Mouse (Mus musculus) intestine, postnatal 0 days (tissue): Measurements from ENCODE around the gene Coq5. TPM values are rescaled to one million over a fixed set of nuclear protein-coding genes. Genes with fewer than 3 reads are reported as not detected.

Experiments used
- ATAC-seq: fragments of 200-750 bp; cut with Nextera tagmentation; 2 replicates; pipeline ENCODE4 v1.8.0; 2017; ENCODE audit warnings: mild to moderate bottlenecking, moderate TSS enrichment, moderate library complexity
- H3K27ac ChIP-seq: fragments of 300-500 bp; sonication (generic); 2 replicates; pipeline ENCODE4 v1.5.1; 2014; ENCODE audit warnings: mild to moderate bottlenecking, low read depth, low read length, moderate library complexity
- H3K27me3 ChIP-seq: fragments of 300-500 bp; sonication (generic); replicated peaks from 2 replicates; pipeline ENCODE4 v1.6.1; 2014; ENCODE audit warnings: low read length, mixed read lengths; ENCODE audit not compliant: control insufficient read depth, insufficient read depth
- H3K36me3 ChIP-seq: fragments of 300-500 bp; sonication (generic); 2 replicates; pipeline ENCODE4 v1.6.1; 2014; ENCODE audit warnings: mild to moderate bottlenecking, moderate library complexity; ENCODE audit not compliant: control insufficient read depth, insufficient read depth
- H3K4me1 ChIP-seq: fragments of 300-500 bp; sonication (generic); replicated peaks from 2 replicates; pipeline ENCODE4 v1.6.1; 2014; ENCODE audit warnings: antibody characterized with exemption, low read length, mixed read lengths; ENCODE audit not compliant: control insufficient read depth, insufficient read depth
- H3K4me2 ChIP-seq: fragments of 300-500 bp; sonication (generic); replicated peaks from 2 replicates; pipeline ENCODE4 v1.6.1; 2014; ENCODE audit warnings: low read depth, mild to moderate bottlenecking, moderate library complexity
- H3K4me3 ChIP-seq: fragments of 300-500 bp; sonication (generic); 2 replicates; pipeline ENCODE4 v1.5.1; 2014; ENCODE audit warnings: low read depth, low read length
- H3K9ac ChIP-seq: fragments of 300-500 bp; sonication (generic); 2 replicates; pipeline ENCODE4 v1.6.1; 2014; ENCODE audit warnings: mild to moderate bottlenecking, low read depth, low read length
- H3K9me3 ChIP-seq: fragments of 300-500 bp; sonication (generic); 2 replicates; pipeline ENCODE4 v1.6.1; 2016; ENCODE audit warnings: mixed run types; ENCODE audit not compliant: control insufficient read depth
- CTCF ChIP-seq: sonication (generic); IDR thresholded peaks from 2 replicates; pipeline ENCODE4 v1.5.1; 2016; ENCODE audit warnings: low read depth, mild to moderate bottlenecking, control low read depth, antibody characterized with exemption, moderate library complexity
- WGBS: fragments of 180-500 bp; shearing (Covaris S2); extraction: QIAGEN DNeasy Blood & Tissue Kit; methylation state at CpG from one replicate; pipeline ENCODE4 v1.1.7; 2014; 5-methylcytosine and 5-hydroxymethylcytosine counted together
- polyA plus RNA-seq: library from polyadenylated mRNA; unstranded; fragments of >200 nt; fragmentation: Nextera tagmentation; extraction: Ambion mirVana; gene quantifications from 2 replicates; pipeline ENCODE4 v1.2.1, GENCODE M21; 2015

Coq5 gene
- polyA plus RNA-seq, 1 experiment from 2014 or later, result 32.4 TPM

DNA sequence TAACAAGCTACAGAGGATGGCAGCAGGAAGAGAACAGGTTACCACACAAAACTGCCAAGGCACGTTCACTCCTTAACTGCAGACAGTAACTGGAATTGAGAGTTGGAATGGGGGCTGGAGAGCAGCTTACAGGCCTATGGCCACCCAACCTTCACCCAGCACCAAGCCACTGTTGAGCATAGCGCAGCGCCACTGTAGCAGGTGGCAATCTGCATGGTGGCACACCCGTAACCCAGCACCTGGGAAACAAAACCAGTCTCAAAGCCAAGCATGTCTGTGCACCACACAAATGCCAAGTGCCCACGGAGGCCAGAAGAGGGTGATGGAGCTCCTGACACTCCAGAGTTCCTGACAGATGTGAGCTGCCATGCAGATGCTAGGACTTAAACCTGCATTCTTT is 13.1 kb upstream of the Coq5 start:
- Histone ChIP-seq H3K36me3 (peaks cover 10% of the 10 kb centered on the region; the same call in 1 of the 2 replicates), H3K4me2 (no peak overlapping the region), H3K9ac (no peak overlapping the region), H3K9me3 (no peaks in the 10 kb centered on the region), H3K27me3 (no peaks in the 10 kb centered on the region), H3K4me1 (0 out of 2 replicates have a peak, but pooled peaks cover 6% of the 10 kb centered on the region), H3K4me3 (no peak overlapping the region), H3K27ac (no peak overlapping the region)
- WGBS, result 88% methylated on average over 5 of the region's 5 CpGs
- no peak for ATAC-seq
- TF ChIP-seq CTCF, result no peak

DNA sequence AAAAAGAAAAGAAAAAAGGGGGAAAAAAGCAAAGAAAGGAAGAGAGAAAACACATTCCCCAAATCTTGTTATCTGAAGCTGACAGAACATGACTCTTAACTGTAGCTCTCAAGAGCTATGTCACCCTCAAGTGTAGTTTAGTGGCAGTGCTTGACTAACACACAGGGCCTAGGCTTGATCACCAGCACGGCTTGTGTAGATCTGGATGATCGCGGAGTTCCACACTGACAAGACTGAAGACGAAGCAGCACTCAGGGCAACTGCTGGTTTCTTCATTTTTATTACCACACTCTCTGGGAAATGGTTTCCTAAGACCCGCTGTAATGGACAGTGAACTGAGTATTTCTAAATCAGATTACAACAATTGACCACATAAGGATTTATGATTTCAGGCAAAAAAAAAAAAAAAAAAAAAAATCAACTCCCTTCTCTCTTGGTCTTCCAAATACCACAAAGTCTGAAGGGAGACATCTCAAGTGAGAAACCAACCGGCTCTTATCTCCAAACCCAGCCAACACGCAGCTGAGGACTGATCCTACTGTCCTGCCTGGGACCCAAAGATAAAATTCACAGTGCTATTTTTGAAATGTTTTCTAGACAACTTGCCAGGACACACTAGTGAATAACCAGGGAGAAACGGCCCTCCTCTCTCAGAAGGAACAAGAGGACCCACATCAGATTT is 12.5 kb upstream of the Coq5 start:
- Histone ChIP-seq H3K9me3 (no peaks in the 10 kb centered on the region), H3K36me3 (peaks cover 10% of the 10 kb centered on the region; the same call in 1 of the 2 replicates), H3K27ac (no peak overlapping the region), H3K4me1 (0 out of 2 replicates have a peak, but pooled peaks cover 6% of the 10 kb centered on the region), H3K4me3 (no peak overlapping the region), H3K4me2 (no peak overlapping the region), H3K9ac (no peak overlapping the region), H3K27me3 (no peaks in the 10 kb centered on the region)
- no peak for ATAC-seq
- TF ChIP-seq CTCF, result no peak
- WGBS, result 64% methylated on average over 8 of the region's 8 CpGs

DNA sequence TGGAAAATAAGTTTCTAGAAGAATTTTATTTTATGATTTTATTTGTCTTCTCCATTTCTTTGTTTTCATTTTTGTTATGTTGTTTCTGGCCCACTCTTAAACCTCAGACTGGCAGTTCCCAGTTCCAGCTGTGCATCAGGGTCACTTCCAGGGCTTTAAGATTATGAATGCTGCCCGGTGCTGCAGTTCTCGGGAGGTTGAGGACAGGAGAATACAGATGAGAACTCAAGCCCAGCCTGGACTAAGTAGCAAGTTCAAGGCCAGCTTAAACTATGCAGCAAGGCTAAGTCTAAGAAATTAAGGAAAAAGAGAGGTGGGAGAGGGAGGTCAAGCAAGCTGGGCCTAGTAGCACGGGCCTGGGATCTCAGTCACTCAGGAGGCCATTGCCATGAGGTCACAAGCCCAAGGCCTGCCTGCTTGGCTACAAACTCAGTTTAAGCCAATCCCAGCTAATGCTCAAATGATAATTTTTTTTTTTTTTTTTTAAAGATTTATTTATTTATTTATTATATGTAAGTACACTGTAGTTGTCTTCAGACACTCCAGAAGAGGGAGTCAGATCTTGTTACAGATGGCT is 11.9 kb upstream of the Coq5 start:
- Histone ChIP-seq H3K9ac (no peak overlapping the region), H3K4me3 (no peak overlapping the region), H3K9me3 (no peaks in the 10 kb centered on the region), H3K4me2 (no peak overlapping the region), H3K36me3 (peaks cover 10% of the 10 kb centered on the region; the same call in 1 of the 2 replicates), H3K27me3 (no peaks in the 10 kb centered on the region), H3K27ac (0 out of 2 replicates have a peak overlapping the region, but pooled peaks have one; percentile 35), H3K4me1 (0 out of 2 replicates have a peak, but pooled peaks cover 6% of the 10 kb centered on the region)
- WGBS, result 80% methylated on average over 3 of the region's 3 CpGs
- no peak for ATAC-seq
- TF ChIP-seq CTCF, result no peak

DNA sequence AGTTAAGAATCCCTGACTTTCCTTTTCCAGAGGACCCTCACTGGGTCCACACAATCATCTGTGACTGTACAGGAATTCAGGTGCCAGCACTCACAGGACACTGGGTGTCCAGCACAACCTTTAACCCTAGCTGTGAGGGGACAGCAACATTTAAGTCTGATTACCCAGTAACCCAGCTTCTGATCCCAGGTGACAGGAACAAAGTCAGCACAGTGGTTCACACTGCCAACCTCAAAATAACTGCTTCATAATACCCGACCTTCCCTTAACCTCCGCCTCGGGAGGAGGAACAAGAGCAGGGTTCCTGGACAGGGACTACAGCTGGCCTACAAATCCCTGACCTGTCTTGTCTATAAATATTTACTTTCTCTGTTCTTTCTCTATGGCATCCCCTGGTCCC is 11.2 kb upstream of the Coq5 start:
- Histone ChIP-seq H3K27ac (no peak overlapping the region; the same call in 1 of the 2 replicates), H3K9me3 (no peaks in the 10 kb centered on the region), H3K27me3 (no peaks in the 10 kb centered on the region), H3K4me3 (no peak overlapping the region), H3K4me2 (no peak overlapping the region), H3K9ac (no peak overlapping the region), H3K4me1 (0 out of 2 replicates have a peak, but pooled peaks cover 6% of the 10 kb centered on the region), H3K36me3 (peaks cover 6% of the 10 kb centered on the region; the same call in 1 of the 2 replicates)
- ATAC-seq, result no peak
- no peak for TF ChIP-seq CTCF
- 45% methylated on average over 3 of the region's 3 CpGs for WGBS

DNA sequence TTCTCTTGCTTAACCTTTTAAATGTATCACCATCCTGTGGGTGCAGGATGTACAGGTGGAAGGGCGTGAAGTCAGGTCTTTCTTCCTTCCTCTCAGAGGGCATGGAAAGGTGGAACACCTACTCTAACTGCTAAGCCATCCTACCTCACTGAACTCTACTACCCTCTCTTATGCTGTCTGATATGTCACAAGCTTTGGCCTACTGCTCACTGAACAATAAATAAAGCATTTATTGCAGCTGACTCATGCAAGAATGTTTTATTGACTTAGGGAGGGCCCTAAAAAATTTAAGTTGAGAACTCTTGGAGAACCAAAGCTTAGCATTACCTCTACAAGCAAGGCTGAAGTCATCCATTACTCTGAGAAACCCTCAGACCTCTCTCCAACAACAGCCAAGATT is 9.5 kb upstream of the Coq5 start:
- Histone ChIP-seq H3K4me2 (no peak overlapping the region; the same call in 1 of the 2 replicates), H3K9me3 (no peaks in the 10 kb centered on the region), H3K36me3 (peaks cover 6% of the 10 kb centered on the region; the same call in 1 of the 2 replicates), H3K4me3 (peak overlapping the region; percentile 97), H3K4me1 (0 out of 2 replicates have a peak, but pooled peaks cover 6% of the 10 kb centered on the region), H3K27ac (no peak overlapping the region; the same call in 1 of the 2 replicates), H3K27me3 (no peaks in the 10 kb centered on the region), H3K9ac (0 out of 2 replicates have a peak overlapping the region, but pooled peaks have one; percentile 17)
- TF ChIP-seq CTCF, result no peak
- peak; percentile 35; the same call in 1 of the 2 replicates for ATAC-seq
- 60% methylated on average over 1 of the region's 1 CpGs for WGBS
